ENCODE assay signal across 8 mouse cellular contexts in the genomic region with DNA sequence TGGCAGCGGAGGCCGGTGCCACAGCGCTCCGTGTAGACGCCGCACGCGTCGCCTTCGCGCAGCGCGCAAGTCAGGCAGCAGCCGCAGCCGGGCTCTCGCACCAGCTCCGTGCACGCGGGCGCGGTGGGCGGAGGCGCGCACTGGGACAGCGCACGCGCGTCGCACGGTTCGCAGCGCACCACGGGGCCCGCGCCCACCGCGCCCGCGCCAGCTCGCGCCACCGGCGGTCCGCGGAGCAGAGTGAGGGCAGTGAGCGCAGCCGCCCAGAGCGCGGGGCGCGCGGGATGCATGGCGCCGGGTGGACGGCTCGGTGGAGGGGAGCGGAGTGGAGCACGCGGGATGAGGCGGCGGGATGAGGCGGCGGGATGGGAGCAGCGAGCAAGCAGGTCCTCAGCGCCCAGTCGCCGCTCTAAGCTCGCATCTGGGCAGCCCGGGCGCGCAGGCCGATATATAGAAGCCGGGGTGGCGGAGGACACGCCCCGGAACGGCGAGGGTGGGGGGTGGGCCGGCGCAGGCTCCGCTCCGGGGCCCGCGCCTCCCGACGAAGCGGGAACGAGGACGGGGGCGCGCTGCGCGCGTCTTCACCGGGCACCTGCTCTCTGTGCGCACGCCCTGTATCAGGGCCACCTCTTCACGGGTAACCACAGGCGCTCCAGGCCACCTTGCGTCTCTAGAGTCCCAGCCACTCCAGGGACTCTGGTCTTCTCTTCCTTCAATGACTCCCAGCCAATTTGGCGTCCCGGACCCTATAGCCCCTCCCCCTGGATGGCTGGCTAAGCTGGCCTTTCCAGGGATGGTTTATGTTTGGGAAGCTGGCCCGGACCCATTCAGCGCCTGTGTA. TPM values are rescaled to one million over a fixed set of nuclear protein-coding genes. Genes with fewer than 3 reads are reported as not detected.
A peak's percentile ranks its signal among the peaks of the same experiment; 100 is the strongest.
DNase-seq lines count a peak whose midpoint lies in the region; ATAC-seq and TF ChIP-seq lines count a peak whose summit lies in the region.

TSS of gene Igfbp3 (minus strand) at position 423 of the 841 bp plus-strand sequence.

- intact Hi-C loops in left cerebral cortex, postnatal 10 days (cut with DNase I): loop anchor here (5.0 to 10.0 kb wide), 3 partner anchors 354 to 1034 kb away; no protein-coding TSS in a partner anchor

- H3K36me3 ChIP-seq in kidney, adult 2 months (ENCODE audit: control insufficient read depth, insufficient read depth, low read length): no peaks in the 10 kb centered on the region
- H3K36me3 ChIP-seq in hindbrain, embryonic 15.5 days: no peaks in the 10 kb centered on the region
- no peaks in the 10 kb centered on the region for H3K36me3 ChIP-seq in midbrain, embryonic 13.5 days

- under 1% methylated on average over 103 of the region's 104 CpGs for WGBS in kidney, adult 2 months
- WGBS in hindbrain, embryonic 15.5 days: under 1% methylated on average over 99 of the region's 104 CpGs
- WGBS in midbrain, embryonic 13.5 days: under 1% methylated on average over 93 of the region's 104 CpGs

- TF ChIP-seq CTCF in kidney, adult 2 months (conservative IDR thresholded peaks at IDR 0.05; ENCODE audit: insufficient read depth, insufficient read length, low read depth, low read length): no peak

- H3K4me2 ChIP-seq in hindbrain, embryonic 15.5 days: peak within 1 kb of the TSS; percentile 89
- peak within 1 kb of the TSS; percentile 85 for H3K4me2 ChIP-seq in midbrain, embryonic 13.5 days (replicated peaks)

- ATAC-seq in hindbrain, embryonic 15.5 days (ENCODE audit: low FRiP score, low read depth): peak; percentile 92
- ATAC-seq in midbrain, embryonic 13.5 days: peak; percentile 93

- peak within 1 kb of the TSS; percentile 60 for H3K4me3 ChIP-seq in kidney, adult 2 months (ENCODE audit: insufficient read depth, low read depth, low read length)
- H3K4me3 ChIP-seq in hindbrain, embryonic 15.5 days: peak within 1 kb of the TSS; percentile 73
- peak within 1 kb of the TSS; percentile 63 for H3K4me3 ChIP-seq in midbrain, embryonic 13.5 days (replicated peaks)

- H3K4me1 ChIP-seq in kidney, adult 2 months (ENCODE audit: control insufficient read depth, insufficient read depth, low read length): no peaks in the 10 kb centered on the region
- H3K4me1 ChIP-seq in hindbrain, embryonic 15.5 days (replicated peaks): peaks cover 33% of the 10 kb centered on the region
- H3K4me1 ChIP-seq in midbrain, embryonic 13.5 days (replicated peaks): peaks cover 28% of the 10 kb centered on the region

- no peak within 1 kb of the TSS; the same call in 1 of the 2 replicates for H3K27ac ChIP-seq in kidney, adult 2 months (ENCODE audit: insufficient read depth, low read depth, low read length)
- H3K27ac ChIP-seq in hindbrain, embryonic 15.5 days (replicated peaks): peak within 1 kb of the TSS; percentile 93
- H3K27ac ChIP-seq in midbrain, embryonic 13.5 days: peak within 1 kb of the TSS; percentile 78

- peak; percentile 67 for DNase-seq in kidney, adult 2 months
- DNase-seq in kidney, adult 11 months: no peak
- peak; percentile 51 to 75 for DNase-seq in cerebellum, postnatal 4 days (ENCODE audit: low spot score in 2 of 2)
- peak; percentile 73 for DNase-seq in gastrocnemius, postnatal 10 days
- peak; percentile 76 to 88 for DNase-seq in left cerebral cortex, postnatal 10 days (ENCODE audit: extremely low spot score in 1 of 2, low spot score in 2 of 2)
- peak; percentile 71 for DNase-seq in testis, postnatal 10 days (ENCODE audit: low spot score)

- H3K9me3 ChIP-seq in hindbrain, embryonic 15.5 days: no peaks in the 10 kb centered on the region
- no peaks in the 10 kb centered on the region for H3K9me3 ChIP-seq in midbrain, embryonic 13.5 days

- peak; percentile 48 for TF ChIP-seq POLR2A in kidney, adult 2 months (IDR thresholded peaks at IDR 0.05; ENCODE audit: low read depth, low read length)

- H3K9ac ChIP-seq in hindbrain, embryonic 15.5 days: peak within 1 kb of the TSS; percentile 85
- H3K9ac ChIP-seq in midbrain, embryonic 13.5 days (replicated peaks): peak within 1 kb of the TSS; percentile 74

- H3K27me3 ChIP-seq in kidney, adult 2 months (replicated peaks; ENCODE audit: control insufficient read depth, insufficient read depth, low read length): no peaks in the 10 kb centered on the region
- peaks cover 3% of the 10 kb centered on the region; the same call in 1 of the 2 replicates for H3K27me3 ChIP-seq in hindbrain, embryonic 15.5 days
- peaks cover 39% of the 10 kb centered on the region for H3K27me3 ChIP-seq in midbrain, embryonic 13.5 days

RNA-seq across cellular contexts. Expression of gene Igfbp3, which starts in this region (rescaled TPM):
- 300 and 359 TPM in 2 replicates for polyA plus RNA-seq in kidney, adult 2 months (2012; rRNA removed)
- total RNA-seq in gastrocnemius, postnatal 10 days (2021): 10 to 100 TPM; 76.9 to 82.2 TPM
- 18.4 and 19.9 TPM in 2 replicates for polyA plus RNA-seq in hindbrain, embryonic 15.5 days (2015; fragmentation: Nextera tagmentation; extraction: Ambion mirVana)
- total RNA-seq in left cerebral cortex, postnatal 10 days (2021): 10 to 100 TPM; 10.2 to 20.9 TPM
- polyA plus RNA-seq in midbrain, embryonic 13.5 days (2015; fragmentation: Nextera tagmentation; extraction: Ambion mirVana): 5.6 and 7.1 TPM in 2 replicates

Comparison
In these comparisons a context has a peak if more than half of its experiments do, and no peak if none do; other contexts are left out.
1. RNA of gene Igfbp3 (polyA plus RNA-seq): 300 to 359 TPM in kidney, adult 2 months; 18.4 to 19.9 TPM in hindbrain, embryonic 15.5 days and 5.6 to 7.1 TPM in midbrain, embryonic 13.5 days; every median in the first group is over 10 times any median in the second.
2. Peak in every context shown above with its lines, with median percentiles within 50 percentile points of each other: H3K4me3 ChIP-seq.